Mouse (Mus musculus) testis, postnatal 14 days (tissue): ENCODE results near the gene Lmo4.
A peak's percentile ranks its signal among the peaks of the same experiment; 100 is the strongest.

ENCODE experiments used
- DNase-seq: peaks from one replicate; pipeline ENCODE4 v3.0.0; 2021; ENCODE audit warnings: low spot score

The Lmo4 gene

DNA sequence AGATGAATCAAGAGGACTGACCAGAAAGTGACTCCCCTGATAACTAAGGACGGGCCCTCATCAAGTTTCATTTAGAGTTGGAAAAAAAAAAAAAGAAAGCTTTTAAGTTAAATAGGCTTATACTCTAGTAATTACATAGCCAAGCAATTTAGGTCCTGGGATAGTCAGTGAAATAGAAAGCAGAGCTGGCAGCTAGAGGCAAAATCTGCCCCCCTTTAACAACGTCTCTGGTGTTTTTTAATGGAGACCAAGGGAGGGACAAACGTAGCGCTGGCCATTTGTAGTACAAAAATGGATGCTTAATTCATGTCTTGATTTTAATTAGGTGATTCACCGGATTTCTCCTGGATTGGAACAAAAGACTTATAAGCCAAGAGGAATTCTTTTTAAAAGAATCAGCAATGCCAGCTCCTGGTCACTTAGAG is 1.0 kb downstream of the Lmo4 start:
- no peak for DNase-seq

DNA sequence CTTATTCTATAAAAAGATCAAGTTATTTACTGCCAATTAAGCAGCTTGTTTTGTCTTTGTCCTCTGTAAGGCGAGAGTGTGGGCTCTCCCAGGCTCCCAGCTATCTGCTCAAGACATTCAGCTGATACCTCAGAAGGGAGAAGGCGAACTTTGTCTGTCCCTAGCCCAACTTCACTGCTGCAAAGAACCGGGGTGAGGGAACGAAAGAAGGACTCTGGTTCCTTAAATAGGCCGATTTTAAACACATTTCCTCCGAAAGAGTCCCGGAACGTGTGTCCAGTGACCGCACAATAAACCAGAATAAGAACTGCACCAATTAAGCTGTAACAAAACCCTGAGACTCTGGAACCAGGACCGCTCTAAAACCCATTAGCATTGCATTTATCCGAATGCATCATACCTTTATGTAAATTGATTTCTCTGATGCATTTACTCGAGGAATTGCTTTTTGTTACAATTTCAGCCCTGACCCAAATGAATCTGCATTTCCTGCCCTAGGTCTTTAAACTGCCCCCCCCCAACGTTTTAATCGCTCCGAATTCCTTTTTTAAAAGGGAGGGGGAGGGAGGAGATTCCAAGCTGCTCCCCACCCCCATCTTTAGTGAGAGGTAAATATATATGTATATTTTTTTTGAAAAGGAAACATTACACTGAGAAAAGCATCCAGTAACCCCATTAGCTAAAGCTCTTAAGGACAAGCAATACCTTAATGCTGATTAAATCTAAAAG is 1.6 kb downstream of the Lmo4 start:
- DNase-seq = peak; percentile 19

DNA sequence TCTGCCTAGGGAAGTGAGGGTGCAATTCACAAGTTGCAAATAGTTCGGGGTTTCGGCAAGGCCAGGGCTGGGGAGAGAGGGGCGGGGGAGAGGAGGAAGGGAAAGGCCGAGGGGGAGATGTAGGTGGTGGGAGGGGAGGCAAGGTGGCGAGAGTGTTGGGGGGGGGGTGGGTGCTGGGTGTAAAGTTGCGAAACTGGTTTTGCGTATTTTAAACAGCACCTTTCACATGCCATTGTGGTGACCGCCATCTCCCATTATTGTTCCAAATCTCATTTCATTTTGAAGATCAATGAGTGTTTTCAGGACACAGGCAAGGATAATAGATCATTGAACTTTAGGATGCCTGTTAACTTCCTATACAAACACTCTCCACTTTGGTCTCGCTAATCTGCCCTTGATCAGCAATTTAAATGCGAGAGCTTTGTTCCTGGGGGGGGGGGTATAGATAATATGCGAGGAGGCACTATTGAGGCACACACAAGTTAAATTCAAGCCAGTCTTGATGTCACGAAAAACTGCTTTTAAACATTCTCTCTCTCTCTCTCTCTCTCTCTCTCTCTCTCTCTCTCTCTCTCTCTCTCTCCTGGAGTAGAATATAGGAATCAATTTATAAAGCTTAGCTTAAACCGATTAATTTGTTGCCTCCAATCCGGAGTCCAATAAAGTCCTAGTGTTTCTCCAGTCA is 2.3 kb downstream of the Lmo4 start:
- no peak for DNase-seq

DNA sequence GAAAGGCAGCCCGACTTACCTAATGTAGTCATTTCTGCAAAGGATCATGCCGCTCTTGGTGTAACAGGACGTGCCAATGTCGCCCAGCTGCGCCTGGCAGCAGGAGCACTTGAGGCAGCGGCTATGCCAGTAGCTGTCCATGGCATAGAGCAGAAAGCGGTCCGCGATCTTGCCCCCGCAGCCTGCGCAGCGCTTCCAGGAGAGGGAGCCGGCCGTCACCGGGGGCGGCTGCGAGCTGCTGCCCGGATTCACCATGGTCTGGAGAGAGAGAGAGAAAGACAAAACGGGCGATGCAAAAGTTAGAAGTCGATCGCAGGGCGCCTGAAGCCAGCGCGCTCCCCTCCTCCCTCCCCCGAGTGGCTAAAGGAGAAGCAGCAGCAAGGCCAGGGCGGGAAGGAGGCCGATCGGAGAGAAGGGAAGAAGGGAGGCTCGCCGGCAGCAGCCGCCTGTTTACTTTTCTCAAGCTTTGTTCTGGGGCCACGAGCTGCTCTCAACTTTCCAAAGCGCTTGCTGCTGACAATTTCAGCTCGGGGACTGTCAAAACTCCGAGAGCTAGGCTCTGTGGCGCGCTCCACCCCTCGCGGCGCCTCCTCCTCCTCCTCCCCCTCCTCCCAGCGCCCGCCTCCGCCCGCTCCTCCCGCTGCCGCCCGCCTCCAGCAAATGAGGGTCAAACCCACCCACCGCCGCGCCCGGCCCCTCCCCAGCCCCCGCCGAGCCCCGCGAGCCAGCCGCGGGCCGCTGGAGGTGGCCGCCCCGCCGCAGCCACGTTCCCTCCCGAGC is 3.0 kb downstream of the Lmo4 start:
- peak; percentile 81 for DNase-seq

DNA sequence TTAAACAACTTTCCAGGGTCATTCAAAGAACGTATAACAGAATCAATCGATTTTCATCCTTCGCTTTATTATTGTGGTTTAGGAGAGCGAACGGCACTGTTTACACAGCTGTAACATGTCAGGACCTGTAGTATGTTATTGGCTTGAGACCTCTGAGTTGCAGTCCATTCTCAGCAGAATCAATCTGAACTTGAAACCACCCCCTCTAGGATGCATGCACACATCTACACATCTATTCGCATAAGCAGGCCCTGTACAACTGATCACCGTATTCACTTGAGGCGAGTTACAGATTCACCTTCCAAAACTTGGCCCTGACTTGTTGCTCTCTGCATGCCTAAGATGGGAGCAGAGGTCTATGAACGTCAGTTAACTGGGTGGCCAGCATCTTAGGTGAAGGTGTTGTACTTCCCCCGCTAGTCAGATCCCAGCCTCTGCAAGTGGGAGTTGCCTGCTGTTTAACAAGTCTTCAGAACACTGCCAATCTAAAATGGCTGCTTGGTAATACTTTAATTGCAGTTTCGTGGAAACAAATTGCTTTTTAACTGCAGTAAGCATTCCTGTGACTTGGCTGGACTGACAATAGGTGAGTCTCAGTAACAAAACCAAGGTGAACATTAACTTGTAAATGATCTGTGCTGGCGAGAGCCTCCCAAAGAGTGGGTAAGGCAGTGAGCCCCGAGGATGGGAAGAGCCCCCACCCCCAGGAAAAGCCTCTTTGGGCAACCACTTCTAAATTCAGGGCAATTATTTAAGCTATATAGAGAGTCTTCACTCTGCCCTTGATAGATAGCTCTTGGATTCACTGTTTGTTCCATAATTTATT is 19.5 kb downstream of the Lmo4 start:
- no peak for DNase-seq

DNA sequence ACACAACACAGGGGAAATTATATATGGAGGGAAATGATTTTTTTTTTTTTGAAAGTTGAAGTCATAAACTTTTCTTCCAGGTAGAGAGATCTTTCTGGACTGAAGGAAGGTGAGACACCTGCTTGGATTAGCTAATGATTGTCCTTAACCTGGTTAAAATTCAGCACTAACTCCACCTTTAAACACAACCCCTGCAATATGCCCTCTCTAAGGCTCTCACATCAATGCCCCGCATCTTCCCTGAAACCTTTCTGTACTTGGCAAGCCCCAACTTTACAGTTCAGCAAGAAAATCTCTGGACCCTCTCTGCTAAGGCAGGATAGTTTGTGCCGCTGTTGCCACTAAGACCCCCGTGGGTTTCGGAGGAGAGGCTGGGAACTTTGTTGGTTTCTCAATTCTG is 20.1 kb downstream of the Lmo4 start:
- DNase-seq = no peak

DNA sequence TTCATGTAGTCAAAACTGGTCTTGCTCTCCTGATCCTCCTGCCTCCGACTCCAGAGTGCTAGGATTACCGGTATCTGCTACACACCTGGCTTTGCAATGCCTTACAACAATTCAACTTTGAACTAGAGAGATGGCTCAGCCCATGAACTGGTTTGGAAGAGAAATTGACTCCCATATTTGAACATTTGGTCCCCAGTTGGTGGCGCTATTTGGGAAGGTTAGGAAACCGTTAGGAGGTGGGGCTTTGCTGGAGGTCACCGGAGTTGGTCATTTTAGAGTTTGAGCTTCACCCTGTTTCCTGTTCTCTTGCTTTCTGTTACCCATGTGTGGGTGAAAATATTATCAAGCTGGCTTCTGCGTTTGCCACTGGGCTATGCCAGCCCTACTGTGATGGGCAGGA is 22.8 kb downstream of the Lmo4 start:
- no peak for DNase-seq

DNA sequence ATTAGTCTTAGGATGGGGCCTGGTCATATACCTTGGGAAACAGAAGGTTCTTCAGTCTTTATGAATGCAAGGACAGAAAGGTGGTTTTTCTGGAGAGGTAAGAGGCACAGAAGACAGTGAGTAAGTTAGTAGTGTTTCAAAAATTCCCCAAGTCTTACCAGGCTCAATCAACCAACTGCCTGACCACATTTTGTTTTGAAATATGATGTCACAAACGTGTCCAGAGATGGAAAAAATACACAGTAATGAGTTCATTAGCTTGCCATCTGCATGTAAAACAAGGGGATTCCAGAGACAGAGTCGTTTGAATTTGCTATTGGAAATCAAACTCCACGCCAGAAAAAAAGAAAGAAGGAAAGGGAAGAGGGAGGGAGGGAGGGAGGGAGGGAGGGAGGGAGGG is 26.1 kb downstream of the Lmo4 start:
- DNase-seq = no peak

DNA sequence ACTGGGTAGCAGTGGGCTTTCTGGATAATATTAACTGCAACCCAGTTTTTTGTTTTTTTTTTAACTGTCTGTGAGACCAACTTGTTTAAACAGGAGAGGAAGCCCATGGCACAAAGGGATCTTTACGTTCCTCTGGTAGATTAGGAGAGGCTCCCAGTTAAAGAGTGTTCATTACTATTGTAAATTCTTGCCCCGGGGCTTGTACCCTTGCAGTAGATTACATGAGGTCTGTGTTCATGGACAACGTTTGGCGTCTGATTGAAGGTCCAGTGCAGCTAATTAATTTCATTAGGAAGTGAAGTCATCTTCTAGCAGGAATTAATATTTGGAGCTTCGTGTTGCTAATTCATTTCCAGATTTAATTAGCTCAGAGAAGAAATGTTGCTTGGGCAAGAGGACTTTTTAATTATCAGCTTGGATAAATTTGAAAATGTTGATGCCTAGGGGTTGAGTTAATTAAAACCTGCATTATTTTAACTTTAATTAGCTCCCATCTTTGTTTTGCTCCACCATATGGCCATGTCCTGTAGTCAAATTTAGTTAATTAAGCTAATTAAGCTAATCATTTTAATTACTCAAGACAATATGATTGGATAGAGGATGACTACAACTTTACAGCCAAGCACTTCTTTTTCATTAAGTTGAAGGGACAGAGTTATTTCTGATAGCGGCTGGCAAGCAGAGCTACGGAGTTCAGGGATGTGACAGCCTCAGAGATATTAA is 31.0 kb downstream of the Lmo4 start:
- no peak for DNase-seq

DNA sequence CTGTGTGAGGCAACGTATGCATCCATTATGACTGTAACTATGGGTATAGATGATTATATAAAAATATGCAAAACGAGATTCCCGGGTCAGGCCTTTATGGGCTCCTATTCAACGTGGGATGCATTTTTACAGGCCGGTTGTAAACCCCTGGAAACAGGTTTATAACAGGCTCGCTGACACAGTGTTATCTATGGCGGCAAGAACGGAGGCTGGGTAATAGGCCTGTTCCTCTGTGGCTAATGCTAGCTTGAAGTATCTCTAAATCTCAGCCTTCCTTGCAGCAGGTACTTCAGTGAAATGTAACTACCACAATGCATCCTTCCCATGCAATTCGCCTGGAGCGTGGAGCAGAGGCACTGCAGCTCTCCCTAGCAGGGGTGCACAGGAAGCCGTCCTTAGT is 31.9 kb downstream of the Lmo4 start:
- DNase-seq = no peak

DNA sequence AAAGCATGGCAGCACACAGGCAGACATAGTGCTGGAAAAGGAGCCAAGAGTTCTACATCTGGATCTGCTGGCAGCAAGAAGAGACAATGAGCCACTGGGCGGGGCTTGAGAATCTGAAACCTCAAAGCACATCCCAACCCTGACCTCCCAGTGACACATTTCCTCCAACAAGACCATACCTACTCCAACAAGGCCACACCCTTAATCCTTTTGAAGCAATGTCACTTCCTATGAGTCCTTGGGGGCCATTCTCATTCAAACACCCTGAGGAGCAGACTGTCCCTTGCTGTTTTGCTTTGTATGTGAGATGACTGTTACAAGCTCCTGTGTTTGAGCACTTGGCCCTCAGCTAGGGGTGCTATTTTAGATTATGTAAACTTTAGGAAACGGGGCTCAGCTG is 33.3 kb downstream of the Lmo4 start:
- DNase-seq = no peak

DNA sequence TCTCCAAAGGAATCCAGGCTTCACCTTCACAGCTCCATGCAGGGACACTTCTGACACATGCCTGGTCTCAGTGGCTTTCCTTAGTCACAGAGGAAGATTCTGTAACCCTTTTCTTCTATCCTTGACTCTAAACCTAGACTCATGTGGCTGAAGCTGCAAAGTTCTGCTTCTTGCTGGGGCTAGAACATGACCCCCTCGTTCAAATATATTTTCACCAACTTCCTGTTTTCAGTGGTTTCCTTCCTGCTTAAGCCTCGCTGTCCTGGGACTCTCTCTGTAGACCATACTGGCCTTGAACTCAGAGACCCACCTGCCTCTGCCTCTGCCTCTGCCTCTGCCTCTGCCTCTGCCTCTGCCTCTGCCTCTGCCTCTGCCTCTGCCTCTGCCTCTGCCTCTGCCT is 34.5 kb downstream of the Lmo4 start:
- DNase-seq = no peak

DNA sequence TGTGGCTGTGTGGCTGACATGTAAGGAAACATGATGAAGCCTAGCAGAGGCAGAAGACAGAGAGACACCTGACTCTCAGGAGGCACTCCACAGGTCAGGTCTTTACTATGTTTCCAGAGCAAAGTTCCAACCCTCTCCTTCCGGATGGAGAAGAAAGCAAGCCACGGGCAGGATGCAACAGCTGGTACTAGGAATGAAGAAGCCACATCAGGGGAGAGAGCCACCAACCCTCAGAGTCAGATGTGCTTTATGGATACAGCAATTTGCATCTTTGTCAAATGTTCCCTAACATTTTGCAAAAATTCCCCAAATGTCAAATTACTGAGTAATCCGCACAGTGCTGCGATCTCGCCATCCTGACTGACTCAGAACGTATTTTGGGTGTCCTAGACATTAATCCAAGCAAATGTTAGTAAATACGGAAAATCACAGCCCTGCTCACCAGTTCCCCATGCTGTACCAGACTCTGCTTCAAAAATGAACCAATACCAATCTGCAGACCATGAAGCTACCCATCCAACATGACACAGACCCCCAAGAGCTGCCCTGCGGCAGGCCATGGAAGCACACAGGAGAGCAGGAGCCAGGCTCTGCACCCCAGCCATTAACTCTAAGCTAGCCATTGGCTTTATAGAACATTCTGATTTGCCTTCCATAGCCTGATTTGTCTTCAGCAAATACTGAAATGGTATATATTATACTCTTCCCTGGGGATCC is 38.4 kb downstream of the Lmo4 start:
- no peak for DNase-seq

DNA sequence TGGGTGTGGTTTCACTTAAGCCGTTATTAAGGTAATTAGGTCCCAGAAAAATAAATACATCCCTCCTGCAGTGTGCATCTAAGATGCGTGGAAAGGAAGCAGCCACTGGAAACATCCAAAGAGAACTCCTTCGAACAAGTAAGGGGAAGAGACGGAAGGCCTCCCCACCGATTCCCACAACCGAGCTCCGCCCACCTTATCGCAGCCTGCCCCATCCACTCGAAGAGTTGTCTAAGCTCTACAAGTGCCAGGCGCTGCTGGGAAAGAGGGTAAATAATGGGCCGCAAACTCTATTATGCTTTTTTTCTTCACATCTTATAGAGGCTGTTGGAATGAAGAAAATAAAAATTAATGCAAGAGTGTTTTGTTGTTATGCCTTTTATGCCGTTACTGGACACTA is 39.6 kb downstream of the Lmo4 start:
- DNase-seq = no peak

DNA sequence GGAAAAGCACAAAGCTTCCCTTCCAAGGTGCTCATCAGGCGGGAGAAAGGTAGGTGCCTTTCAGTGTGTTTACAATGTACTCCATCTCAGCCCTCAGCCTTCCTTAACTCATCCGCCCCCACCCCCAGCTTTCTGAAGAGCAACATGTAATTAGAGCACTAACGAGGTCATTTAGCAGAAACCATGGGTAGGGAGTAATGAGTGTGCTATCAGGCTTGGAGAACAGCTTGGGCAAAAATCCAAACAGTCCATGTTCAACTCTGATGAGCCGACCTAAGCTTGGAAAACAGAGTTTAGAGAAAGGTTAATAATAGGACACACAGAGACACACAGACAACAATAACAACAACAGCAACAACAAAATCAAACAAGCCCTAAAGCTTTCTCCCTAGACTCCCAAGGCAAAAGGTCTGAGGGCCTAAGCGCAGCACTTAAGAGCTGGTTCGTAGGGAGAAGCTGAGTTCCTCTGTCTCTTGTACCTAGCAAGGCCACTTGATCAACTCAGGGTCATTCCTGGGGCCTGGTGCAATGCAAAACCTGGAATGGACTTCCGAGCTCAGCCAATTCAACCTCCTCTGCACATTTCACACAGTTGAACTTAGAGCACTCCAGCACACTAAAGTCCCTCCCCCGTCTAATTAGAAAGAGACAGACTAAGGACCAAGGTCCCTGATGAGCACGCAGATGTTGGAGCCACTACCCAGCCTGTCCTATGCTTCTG is 40.2 kb downstream of the Lmo4 start:
- peak; percentile 47 for DNase-seq

DNA sequence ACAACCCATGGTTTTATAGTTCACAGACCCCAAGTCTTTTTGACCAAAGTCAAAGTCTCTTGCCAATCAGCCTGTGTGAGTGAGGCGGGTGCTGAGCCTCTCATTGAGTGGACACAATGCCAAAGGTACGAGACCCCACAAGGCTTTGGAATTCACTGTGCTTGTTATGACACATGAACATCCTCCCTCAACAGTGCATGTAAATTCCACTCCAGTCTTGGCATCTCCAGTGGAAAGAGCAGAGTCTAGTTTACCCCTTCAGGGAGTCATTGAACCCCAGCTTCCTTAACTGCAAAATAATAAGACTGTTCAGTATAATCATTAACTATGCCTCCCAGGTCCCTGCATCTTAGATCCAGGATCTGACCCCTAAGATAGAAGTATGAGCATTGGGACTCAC is 41.3 kb downstream of the Lmo4 start:
- no peak for DNase-seq

DNA sequence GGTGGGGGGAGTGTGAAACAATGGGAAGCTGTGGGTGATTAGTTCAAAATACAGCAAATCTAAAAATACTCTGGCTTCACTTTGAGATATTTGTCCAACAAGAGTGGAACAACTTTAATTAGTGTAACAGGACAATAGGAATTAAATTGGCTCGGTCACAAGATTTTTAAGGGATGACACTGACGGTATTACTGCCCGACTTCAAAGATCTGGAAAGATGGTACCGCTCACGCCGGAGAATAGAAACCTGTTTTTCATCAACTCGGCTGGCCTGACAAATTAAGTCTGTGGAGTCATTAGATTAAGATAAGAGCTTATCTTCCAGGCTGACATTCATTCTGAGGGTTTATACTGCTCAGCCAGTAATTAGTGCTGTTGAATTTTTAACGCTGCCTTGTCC is 42.9 kb downstream of the Lmo4 start:
- DNase-seq = no peak

DNA sequence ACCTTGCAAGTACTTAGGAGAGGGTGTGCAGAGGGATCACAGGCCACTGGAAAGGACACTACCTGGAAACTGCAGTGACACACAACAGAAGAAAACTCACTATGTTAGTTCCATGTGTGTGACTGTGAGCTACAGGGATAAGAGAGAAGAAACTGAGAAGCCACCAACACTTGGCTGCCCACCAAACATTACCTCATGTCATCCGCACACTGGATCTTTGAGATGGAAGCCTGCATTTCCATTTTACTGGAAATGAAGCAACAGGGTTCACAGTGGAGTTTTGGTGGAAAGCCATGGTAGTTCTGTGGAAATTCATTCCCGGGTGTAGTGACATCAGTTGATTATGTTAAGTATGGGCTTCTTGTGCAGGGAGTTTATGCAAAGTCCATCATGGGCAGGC is 43.8 kb downstream of the Lmo4 start:
- DNase-seq = no peak

DNA sequence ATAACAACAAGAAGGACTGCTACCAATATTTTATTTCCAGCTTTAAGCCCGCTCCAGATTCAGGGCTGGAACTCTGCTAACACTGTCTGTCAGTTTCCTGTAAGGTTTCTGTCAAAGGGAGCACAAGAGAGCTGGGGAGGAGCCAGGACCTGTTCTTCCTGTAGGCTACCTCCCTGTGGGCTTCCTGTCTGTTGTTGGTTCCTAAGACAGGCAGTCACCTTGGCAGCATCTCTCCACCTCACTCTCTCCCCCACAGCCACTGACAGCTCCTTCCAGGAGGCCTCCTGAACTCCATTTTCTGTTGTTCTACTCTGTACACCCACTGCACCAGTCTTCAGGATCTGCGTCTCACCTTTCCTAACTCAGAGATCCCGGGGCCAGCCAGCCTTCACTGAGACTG is 49.3 kb downstream of the Lmo4 start:
- DNase-seq = no peak

DNA sequence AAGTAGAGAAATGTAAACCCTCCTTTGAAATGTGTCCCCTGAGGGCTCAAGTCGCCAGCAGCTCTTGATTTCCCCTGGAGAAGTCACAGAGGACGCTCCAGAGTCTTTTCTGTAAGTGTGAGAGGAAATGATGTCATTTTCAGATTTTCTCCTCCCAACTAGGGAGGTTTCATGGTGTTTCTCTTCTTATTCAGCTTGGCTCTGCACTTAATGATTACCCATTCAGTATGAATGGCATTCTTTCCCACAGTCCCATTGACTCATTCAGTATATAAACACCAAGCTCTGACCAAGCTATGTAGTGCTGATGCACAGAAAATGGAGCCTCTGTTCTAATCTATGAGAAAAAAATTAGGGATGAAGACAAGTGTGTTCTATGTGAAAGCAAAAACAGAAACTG is 51.6 kb downstream of the Lmo4 start:
- no peak for DNase-seq
